Mouse (Mus musculus) layer of hippocampus, postnatal 25 days (tissue): ENCODE data around the gene Srcin1. TPM values are rescaled to one million over a fixed set of nuclear protein-coding genes. Genes with fewer than 3 reads are reported as not detected.

Experiments used
- DNase-seq, 2 experiments: peaks; one replicate each; pipeline ENCODE4 v3.0.0; 2022; ENCODE audit warnings: mixed read lengths in 2 of 2, low spot score in 1 of 2; ENCODE audit errors: extremely low spot score in 1 of 2
- total RNA-seq, 2 experiments: library from RNA; stranded (reverse); gene quantifications; 2 replicates each; pipeline ENCODE4 v1.2.3; 2021

Gene Srcin1
- total RNA-seq, 2 experiments from 2014 or later, result 260 to 270 TPM

GRCm38 (mm10) chr11:97534442-97535307, 41.3 kb downstream of the Srcin1 start:
- no peak for DNase-seq

- no peak for DNase-seq
Observed at GRCm38 (mm10) chr11:97533653-97534052, 42.3 kb downstream of the Srcin1 start.

DNA sequence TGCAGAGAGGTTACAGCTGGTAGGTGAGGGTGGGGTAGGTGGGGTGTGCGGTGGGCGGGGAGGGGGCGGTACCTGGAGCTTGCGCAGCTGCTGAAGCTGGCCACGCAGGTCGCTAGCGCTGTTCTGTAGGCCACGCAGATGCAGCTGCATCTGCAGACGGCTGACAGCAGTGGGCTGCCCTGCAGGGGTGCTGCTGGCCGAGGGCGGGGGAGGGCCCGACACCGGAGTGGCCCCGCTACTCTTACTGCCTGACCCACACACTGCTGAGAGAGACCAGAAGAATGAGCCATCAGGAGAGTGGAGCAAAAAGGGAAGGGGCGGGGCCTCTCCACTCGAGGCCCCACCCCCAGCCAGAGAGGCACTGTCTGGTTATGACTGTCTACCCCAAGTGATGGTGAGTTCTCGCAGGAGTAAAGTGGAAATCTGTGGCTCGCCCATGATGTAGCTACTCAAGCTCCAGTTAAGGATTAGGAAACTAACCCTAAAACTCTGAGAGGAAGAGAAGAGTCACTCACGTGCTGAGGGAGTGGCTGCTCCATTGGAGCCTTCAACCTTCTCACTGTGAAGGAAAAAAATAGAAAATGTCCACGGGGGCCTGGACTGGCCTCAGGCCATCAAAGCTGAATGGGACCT, 42.9 kb downstream of the Srcin1 start:
- no peak for DNase-seq

DNA sequence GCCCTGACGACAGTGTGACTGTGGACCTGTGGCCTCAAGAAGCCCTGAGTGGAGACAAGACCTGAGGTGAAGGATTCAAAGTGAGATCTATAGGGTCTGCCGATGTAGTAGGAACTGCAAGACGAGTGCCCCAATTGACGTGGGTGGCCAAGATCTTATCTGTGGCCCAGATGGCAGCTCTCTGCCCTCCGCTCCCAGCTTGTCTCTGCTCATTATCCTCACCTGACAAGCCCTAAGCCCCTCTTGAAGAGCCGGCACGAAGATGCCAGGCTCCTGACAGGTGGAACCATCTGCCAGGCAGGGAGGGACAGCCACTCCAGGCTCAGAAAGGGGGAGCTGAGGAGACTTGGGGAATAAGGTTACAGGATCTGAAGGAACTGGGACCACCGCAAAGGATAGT, 43.6 kb downstream of the Srcin1 start:
- no peak for DNase-seq

DNA sequence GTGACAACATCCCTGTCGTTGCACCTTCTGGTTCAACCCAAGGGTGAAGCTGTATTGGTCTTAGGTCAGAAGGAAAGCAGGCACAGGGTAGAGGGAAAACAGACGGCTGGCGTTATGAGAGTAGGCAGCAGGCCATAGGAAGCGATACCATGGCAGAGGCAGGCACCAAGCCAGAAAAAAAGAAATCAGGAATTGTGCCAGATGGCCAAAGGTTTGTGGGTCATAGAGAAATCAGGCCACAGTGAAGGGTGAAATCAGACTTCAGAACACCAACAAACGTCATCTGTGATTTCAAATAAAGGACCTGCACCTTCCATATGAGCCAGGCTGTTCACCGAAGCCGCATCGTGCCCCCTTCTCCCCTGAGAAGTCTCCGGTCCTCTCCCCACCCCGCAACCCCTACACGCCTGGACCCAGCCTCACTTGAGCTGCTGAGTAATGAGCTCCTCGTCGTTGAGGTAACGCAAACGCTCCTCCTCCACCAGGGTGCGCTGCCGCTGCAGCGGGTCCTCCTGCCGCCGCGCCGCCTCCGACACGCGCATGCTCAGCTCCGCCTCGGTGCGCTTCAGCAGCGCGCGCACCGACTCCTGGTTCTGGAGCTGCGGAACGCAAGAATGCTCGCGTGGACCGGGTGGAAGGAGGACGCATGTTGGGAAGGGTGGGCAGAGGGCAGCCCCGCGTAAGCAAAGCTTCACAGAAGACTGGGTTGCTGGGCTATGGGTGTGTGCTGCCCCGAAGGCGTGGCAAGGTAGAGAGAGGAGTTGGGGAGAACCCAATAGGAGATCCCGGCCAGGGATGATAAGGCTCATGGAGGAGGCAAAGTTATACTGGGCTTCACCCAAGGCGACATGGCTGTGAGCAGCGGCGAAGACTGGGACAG, 44.4 kb downstream of the Srcin1 start:
- peak; percentile 78 to 94 for DNase-seq

- no peak for DNase-seq
Observed at GRCm38 (mm10) chr11:97530961-97531360, 45.0 kb downstream of the Srcin1 start.

DNA sequence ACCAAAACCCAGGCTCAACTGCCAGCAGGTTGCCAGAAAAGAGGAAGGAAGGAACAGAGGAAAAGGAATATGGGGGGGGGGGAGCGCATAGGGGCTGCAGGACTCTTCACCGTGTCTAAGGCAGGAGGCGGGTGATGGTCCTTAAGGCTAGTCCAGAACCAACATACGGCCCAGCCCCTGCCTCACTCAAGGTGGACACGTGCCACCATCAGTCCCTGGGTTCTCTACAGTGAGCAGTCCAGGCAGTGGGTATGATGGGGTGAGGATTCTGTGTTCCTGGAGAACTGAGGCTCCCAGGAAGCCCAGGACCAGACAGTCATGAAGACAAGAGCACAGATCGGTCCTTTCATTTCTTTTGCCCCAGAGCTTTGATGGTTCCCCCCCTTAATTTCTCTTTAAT, 45.9 kb downstream of the Srcin1 start:
- no peak for DNase-seq

DNA sequence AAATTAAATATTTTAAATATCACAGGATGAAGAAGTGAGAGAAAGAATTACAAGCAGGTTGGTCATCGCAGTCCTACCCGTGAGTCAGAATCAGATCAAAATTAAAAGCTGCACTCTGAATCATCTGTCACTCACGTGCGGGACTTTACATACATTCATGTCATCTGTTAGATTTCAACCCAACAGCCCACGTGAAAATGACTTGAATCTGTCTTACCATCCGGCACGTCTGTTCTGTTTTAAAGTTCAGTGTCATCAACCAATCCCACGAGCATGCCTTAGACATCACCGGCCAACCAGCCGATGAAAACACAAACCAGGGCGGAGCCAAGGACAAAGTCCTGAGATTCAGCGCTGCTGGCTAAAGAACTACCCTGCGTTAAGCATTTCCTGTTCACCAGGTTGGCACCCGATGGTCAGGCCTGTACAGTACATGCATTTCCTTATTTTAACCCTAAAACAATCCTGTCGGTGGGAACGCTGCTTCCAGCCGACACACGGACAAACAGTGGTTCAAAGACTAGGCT, 47.6 kb downstream of the Srcin1 start:
- DNase-seq, result no peak

DNA sequence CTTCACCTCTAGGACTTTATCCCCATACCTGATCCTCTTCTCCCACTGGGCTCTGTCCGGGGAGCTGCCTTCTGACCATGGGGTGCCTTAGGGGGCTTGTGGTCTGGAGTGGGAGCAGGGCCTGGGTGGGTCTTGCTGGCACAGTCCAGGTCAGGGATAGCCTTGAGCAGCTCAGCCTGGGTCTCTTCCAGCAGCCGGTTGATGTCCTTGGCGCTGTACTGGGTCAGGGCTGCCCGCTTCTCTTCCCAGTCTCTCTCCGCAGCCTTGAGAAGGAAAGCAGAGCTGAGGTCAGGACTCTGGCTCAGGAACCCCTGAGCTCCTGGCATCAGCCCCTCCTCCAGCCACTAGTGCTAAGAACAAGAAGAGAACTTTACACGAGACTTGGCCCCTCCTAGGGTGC, 50.7 kb downstream of the Srcin1 start:
- DNase-seq, result no peak

- no peak for DNase-seq
Observed at GRCm38 (mm10) chr11:97524306-97524705, 51.7 kb downstream of the Srcin1 start.

GRCm38 (mm10) chr11:97523827-97524261, 52.1 kb downstream of the Srcin1 start:
- no peak for DNase-seq

DNA sequence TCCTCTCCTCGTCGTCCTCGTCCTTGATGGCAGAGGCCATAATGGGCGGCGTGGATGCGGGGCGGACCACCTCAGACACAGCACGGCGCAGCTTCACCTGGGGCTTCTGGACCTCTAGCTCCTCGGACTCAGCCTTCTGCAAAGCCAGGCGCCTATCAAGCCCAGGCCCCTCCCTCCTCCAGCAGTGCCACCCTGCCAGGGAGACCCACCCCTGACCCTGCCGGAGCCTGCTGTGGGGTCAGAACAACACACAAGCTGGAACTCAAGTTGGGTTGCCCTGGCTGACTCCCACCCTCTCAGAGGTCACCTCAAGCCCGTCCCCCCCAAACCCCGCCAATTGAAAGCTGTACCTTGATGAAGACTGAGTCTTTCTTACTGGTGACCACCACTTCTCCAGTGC, 52.9 kb downstream of the Srcin1 start:
- DNase-seq, result no peak

DNA sequence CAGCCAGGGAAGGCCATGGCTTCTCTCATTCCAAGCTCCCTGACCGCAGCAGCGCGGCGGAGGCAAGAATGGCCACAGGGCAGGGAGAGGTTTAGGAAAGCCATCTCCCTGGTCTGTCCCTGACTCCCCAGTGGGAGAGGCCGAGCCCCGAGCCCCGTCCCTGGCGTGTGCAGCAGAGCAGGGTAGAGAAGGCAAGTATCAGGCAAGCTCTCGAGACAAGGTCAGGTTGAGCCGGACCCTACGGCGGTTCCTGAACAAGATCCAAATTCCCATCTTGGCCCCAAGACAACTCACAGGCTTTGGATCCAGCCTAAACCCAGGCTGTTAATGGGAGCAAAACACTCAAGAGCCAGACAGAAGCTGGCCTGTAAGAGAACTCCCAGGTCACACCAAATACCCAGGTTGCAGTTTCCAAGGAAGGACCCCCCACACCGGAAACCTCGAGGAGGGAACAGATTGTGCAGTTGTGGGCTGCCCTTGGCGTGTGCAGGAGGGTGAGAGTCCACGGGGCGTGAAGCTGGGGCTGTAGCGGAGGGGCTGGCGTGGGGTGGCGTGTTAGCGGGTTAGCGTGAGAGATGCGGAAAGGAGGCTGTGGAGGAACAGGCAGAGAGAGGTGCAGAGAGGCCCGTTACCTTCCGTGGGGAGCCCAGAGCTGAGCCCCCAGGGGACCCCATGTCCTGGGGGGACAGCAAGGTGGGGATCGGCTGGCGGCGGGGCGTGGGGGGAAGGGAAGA, 54.1 kb downstream of the Srcin1 start:
- DNase-seq, result no peak

- DNase-seq, result no peak
Observed at GRCm38 (mm10) chr11:97520541-97520940, 55.4 kb downstream of the Srcin1 start.

GRCm38 (mm10) chr11:97513066-97513465, 62.9 kb downstream of the Srcin1 start:
- DNase-seq, result no peak

DNA sequence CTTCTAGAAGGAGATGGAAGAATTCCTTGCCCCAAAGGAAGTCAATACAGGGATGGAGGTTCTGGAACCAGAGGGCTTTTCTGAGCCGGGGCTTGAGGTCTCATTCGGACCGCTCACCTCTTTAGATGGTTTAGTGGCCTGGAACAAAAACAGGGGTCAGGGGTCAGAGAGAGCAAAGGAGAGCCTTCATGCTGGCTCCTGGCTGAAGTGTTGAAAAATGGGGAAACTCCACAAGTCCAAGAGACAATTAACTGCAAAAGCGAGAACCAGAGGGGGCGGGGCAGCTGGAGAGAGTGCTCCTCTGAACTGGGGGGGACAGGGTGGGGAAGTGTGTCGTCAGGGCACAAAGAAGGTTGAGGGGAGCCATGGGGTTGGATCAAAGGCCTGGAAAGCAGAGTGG, 63.5 kb downstream of the Srcin1 start:
- no peak for DNase-seq

- DNase-seq, result no peak
Observed at GRCm38 (mm10) chr11:97511661-97512369, 64.2 kb downstream of the Srcin1 start.

DNA sequence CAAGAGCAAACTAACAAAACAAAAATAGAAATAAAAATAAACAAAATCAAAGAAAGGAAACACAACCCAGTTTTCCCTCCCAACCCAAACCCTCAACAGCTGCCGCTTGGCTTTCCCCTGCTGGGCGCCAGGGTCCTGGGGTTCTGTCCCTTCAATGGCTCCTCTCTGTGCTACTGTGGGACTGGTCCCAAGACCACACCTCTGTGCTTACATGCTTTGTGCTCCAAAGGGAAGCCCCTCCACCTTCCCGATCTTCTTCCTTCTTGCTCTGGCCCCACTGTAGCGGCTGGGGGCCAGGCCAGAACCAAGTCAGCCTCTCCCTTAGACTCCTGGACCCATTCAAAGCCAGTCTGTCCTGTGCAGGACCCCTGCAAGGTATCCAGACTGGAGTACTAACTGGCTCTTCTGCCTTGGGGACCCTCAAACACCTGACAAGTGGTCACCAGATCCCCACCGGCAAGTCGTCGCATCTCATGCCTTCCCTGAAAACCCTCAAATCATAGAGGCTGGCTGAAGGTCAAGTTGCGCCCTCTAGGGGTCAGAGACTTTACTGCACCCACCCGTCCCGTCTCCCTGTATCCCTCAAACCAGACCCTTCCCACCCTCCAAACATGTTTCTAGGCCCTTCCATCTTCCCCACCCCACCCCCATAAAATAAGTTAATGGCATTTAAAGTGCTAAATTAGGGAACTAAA, 64.9 kb downstream of the Srcin1 start:
- DNase-seq, result peak; percentile 62 to 81
